Mouse (Mus musculus): ENCODE results near the gene Epas1.

Gene Epas1

GRCm38 (mm10) chr17:86827391-86828165, 74.1 kb downstream of the Epas1 start:
- WGBS = 96% methylated on average over 19 of the region's 19 CpGs

- WGBS = 97% methylated on average over 11 of the region's 11 CpGs
These were observed 75.0 kb downstream of the Epas1 start for GRCm38 (mm10) chr17:86828500-86828899.

GRCm38 (mm10) chr17:86829383-86830175, 76.1 kb downstream of the Epas1 start:
- 88% methylated on average over 13 of the region's 13 CpGs for WGBS

- WGBS = 94% methylated on average over 12 of the region's 12 CpGs
These were observed 77.4 kb downstream of the Epas1 start for GRCm38 (mm10) chr17:86830893-86831292.

GRCm38 (mm10) chr17:86832562-86833327, 79.2 kb downstream of the Epas1 start:
- WGBS = 67% methylated on average over 19 of the region's 19 CpGs

- 97% methylated on average over 10 of the region's 10 CpGs for WGBS
These were observed 80.4 kb downstream of the Epas1 start for GRCm38 (mm10) chr17:86833945-86834344.

GRCm38 (mm10) chr17:86839308-86839707, 85.8 kb downstream of the Epas1 start:
- 70% methylated on average over 5 of the region's 5 CpGs for WGBS

GRCm38 (mm10) chr17:86850700-86851337, 97.3 kb downstream of the Epas1 start:
- 71% methylated on average over 9 of the region's 9 CpGs for WGBS

- WGBS = 93% methylated on average over 2 of the region's 2 CpGs
These were observed 98.3 kb downstream of the Epas1 start for GRCm38 (mm10) chr17:86851782-86852181.

GRCm38 (mm10) chr17:86852591-86853031, 99.1 kb downstream of the Epas1 start:
- WGBS = 81% methylated on average over 13 of the region's 13 CpGs

GRCm38 (mm10) chr17:86870586-86870985, 117.1 kb downstream of the Epas1 start:
- WGBS = 71% methylated on average over 8 of the region's 8 CpGs

- 84% methylated on average over 6 of the region's 6 CpGs for WGBS
These were observed 119.1 kb downstream of the Epas1 start for GRCm38 (mm10) chr17:86872643-86873042.

- 93% methylated on average over 9 of the region's 9 CpGs for WGBS
These were observed 123.4 kb downstream of the Epas1 start for GRCm38 (mm10) chr17:86876940-86877339.

- WGBS = 80% methylated on average over 2 of the region's 2 CpGs
These were observed 124.2 kb downstream of the Epas1 start for GRCm38 (mm10) chr17:86877747-86878146.

- 50% methylated on average over 10 of the region's 10 CpGs for WGBS
These were observed 126.6 kb downstream of the Epas1 start for GRCm38 (mm10) chr17:86880056-86880455.

- 91% methylated on average over 4 of the region's 4 CpGs for WGBS
These were observed 127.1 kb downstream of the Epas1 start for GRCm38 (mm10) chr17:86880461-86881044.
